Mouse (Mus musculus): Measurements from ENCODE around the gene Gm3286.
"Not testable (repeated sequence)": the region's sequence is repeated elsewhere in the genome, so short reads cannot be mapped to it uniquely, and the experiment has no call there.

The Gm3286 gene

DNA sequence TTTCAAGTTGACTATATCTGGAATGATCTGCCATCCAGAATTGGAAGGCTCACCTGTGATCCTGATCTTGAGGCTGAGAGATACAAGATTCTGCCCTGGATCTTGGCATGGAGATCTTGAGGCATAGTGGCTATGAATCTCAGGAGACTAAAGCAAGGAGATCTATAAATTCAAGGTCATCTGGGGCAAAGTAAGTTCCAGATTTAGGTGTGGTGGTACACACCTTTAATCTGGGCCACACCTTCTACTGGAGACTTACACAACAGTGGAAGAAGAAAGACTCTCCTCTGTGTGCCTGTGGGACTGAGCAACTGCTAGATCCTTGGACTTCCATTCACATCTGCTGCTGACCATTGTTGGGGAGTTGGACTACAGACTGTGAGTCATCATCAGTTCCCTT is at the start of gene Gm3286:
TSS of gene Gm3286 (plus strand) at position 301 of the 400 bp plus-strand sequence.
- not testable (repeated sequence) for H3K4me1 ChIP-seq (replicated peaks; ENCODE audit: low read depth, low read length); H3K4me3 ChIP-seq (replicated peaks; ENCODE audit: low read length); H3K36me3 ChIP-seq (ENCODE audit: insufficient read depth, low read length); H3K9me3 ChIP-seq (ENCODE audit: low read length); H3K27me3 ChIP-seq (ENCODE audit: insufficient read depth, low read length)

All from E14TG2a.4 (cell line).